Mouse (Mus musculus) neutrophil, adult 5-6 weeks (primary cell): Measurements from ENCODE around the gene Atf7ip2. TPM values are rescaled to one million over a fixed set of nuclear protein-coding genes. Genes with fewer than 3 reads are reported as not detected.

ENCODE experiments used
- ATAC-seq: fragments of 151-379, 151-347 bp; 2 replicates; pipeline ENCODE4 v1.8.0; 2017; ENCODE audit warnings: mild to moderate bottlenecking, moderate TSS enrichment; ENCODE audit not compliant: insufficient number of reproducible peaks, poor library complexity, low FRiP score, severe bottlenecking; ENCODE audit errors: extremely low read depth
- total RNA-seq: library from RNA; stranded (forward); fragments of 200-1000 nt; gene quantifications from 2 replicates; pipeline ENCODE4 v1.2.3, GENCODE M21; 2017

The Atf7ip2 gene
- total RNA-seq, 1 experiment from 2014 or later, result not detected

GRCm38 (mm10) chr16:10286513-10287268, 94.2 kb downstream of the Atf7ip2 start:
- ATAC-seq, result no peak

GRCm38 (mm10) chr16:10288115-10288514, 95.6 kb downstream of the Atf7ip2 start:
- no peak for ATAC-seq

- no peak for ATAC-seq
Observed at GRCm38 (mm10) chr16:10297696-10298644, 105.5 kb downstream of the Atf7ip2 start.

- no peak for ATAC-seq
Observed at GRCm38 (mm10) chr16:10299637-10300036, 107.1 kb downstream of the Atf7ip2 start.

DNA sequence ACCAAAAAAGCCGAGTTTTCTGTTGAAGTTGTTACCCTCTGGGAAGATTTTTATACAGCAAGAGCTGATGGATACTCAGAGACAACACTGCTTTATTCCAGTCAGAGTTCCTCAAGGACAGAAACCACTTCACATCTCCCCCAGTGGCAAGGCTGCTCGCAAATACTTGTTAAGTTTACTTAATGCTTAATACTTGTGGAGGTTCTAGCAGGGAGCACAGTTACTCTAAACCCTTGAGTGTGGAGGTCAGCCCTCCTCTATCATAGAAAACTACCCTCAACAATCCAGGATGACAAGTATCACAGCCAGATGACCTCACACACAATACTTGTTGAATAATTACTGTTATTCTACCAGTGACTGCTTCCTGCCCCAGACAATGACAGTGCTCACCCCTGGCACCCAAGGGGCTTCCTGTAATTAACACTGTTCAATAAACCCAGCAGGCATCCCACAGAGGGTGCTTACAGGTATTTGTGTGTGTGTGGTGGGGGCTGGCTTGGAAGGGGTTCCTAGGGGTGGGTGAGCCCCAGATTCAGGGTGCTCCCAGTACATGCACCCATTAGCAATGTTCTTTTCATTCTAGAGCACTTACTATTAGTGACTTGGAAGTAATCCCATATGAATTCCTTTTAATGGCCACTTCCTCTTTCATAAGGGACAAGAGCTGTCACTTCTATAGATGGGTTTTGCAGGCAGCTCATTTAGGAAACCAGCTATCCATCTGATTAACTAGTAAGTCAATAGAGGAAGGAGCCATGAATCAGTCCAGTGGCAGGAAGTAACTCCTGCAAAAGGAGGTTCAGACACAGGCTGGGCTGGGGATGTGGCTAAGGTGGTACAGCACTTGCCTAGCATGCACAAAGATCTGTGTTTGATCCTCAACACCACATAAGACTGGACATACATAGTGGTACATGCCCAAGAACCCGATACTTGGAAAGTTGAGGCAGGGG, 108.0 kb downstream of the Atf7ip2 start:
- ATAC-seq, result no peak

Other genes starting within 250 kb of the Atf7ip2 start
- gene Grin2a, start 197.2 kb upstream of the Atf7ip2 start, total RNA-seq, result 0.23 TPM in 1 of 2 replicates, not detected in the other
- gene Rpl39l, start 22.5 kb upstream of the Atf7ip2 start, total RNA-seq, result not detected in 2 replicates
- gene Emp2, start 121.3 kb downstream of the Atf7ip2 start, total RNA-seq, result 0.23 TPM in 1 of 2 replicates, not detected in the other
- 0.23 TPM in 1 of 2 replicates, not detected in the other for gene Tekt5, start 202.8 kb downstream of the Atf7ip2 start, total RNA-seq
- 44.9 and 49.1 TPM in 2 replicates for gene Nubp1, start 219.2 kb downstream of the Atf7ip2 start, total RNA-seq